Mouse (Mus musculus): ENCODE measurements around the gene Cntrob. TPM values are rescaled to one million over a fixed set of nuclear protein-coding genes. Genes with fewer than 3 reads are reported as not detected.

The Cntrob gene
- 1 to 10 TPM; 3.6 to 4.1 TPM for total RNA-seq (2021)
- long read RNA-seq, experiment 1, partial matches to known transcripts, result 2 of 6 reads
- long read RNA-seq, experiment 1, other reads (novel, unspliced or antisense), result 2 of 6 reads
- long read RNA-seq, experiment 2, partial matches to known transcripts, result 3 of 10 reads
- long read RNA-seq, experiment 2, other reads (novel, unspliced or antisense), result 5 of 10 reads

DNA sequence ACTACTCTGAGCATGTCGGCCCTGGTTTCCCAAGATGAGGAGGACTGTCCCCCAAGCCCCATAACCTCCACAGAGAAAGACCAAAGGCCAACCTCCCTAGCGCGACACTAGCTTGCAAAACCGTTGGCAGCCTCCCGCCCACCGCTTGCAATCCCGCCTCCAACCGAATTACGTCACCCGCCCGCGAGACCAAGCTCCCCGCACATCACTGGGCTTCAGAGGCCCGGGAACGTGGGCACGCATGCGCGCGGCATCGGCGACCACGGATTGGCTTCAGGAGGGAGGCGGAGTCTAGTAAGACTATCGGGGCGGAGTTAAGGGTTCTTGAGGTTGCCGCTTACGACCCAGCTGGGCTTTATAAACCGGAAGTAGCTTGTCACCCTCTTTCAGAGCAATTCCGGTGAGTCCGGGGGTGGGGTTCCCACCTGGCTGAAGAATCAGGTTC, at the start of gene Cntrob, which contains the start of gene Trappc1:
Cntrob (minus strand) TSS at position 109 of the 445 bp plus-strand sequence.
Trappc1 (plus strand) TSS at position 314 of the 445 bp plus-strand sequence.
- DNase-seq (ENCODE audit: low spot score in 2 of 2), result peak; percentile 96 to 97

DNA sequence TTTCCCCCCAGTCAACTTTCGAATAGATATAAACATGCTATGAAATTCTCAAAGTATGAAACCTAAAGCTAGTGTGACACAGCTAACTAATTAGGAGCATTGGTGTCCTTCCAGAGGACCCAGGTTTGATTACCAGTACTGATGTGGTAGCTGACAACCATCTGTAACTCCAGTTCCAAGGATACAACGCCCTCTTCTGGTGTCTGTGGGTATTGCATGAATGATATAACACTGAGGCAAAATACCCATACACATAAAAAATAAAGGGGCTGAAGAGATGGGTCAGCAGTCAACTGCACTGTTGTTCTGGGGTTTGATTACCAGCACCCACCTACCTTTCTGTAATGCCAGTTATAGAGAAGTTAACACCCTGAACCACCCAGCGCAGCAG, 49.2 kb upstream of the Cntrob start:
- DNase-seq (ENCODE audit: low spot score in 2 of 2), result no peak

DNA sequence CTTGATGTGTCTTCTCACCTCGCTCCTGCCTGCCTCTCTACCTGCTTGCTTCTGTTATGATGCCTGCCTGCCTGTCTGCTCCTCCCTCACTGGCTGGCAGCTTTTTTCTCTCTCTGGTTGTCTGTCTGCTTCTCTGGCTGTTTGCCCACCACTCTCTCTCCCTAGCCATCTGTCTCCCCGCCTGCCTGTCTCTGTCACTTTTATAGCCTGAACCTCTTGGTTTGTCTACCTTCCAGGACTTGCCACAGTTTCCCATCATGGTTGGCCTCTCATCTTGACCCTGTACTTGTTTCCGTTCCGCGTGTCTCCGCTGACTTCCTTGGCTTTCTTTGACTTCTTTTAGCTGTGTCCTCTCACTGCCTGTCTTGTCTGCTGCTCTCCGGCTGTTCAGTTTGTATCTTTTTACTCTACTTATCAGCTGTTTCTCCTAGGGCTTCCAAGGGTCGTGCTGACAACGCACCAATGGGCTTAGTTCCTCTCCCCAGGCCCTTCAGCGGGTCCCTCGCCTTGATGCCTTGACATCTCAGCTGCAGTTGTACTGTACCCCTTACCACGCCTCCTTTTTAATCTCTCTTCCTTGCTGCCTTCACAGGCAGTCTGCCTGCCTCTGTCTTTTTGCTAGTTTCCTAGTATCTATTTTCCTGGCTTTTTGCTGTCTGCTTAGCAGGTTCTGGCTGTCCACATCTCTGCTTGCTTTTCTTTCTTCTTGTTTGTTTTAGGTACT, 48.6 kb upstream of the Cntrob start:
- no peak for DNase-seq (ENCODE audit: low spot score in 2 of 2)

- DNase-seq (ENCODE audit: low spot score in 2 of 2), result no peak
Observed at GRCm38 (mm10) chr11:69371601-69372000, 48.0 kb upstream of the Cntrob start.

- no peak for DNase-seq (ENCODE audit: low spot score in 2 of 2)
Observed at GRCm38 (mm10) chr11:69370817-69371215, 47.2 kb upstream of the Cntrob start.

DNA sequence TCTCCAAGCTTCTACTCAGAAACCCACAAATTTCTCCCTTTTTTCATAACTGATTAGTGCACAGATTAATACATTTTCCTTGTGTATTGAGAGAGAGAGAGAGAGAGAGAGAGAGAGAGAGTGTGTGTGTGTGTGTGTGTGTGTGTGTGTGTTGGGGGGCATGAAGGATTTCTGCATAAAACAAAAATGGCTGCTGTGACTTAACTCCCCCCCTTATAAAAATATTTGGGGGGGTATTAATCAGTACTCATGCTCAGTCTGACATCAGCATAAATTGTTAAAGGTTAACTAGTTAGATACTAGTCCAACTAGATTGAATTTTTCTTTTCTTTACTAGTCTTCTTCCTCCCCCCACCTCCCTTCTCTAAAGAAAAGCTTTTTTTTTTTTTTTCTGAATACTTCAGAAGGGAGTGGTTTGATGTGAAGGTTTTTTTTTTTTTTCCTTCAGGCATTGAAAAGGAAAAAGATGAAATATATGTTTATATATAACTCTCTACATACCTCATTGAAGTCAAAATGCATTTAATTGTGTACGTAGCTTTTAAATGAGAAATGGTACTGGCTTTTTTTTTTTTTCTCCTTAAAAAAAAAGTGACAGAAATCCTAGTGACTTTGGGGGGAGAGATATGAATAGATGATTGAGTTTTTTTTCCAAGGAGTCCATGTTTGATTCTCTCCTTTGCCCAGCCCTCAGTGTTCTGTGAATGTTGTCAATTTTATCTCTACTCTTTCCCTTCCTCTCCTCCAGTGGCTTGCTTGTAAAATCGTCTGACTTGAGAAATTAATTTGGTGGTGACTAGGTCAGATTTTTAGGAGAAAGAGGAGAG, 46.6 kb upstream of the Cntrob start:
- no peak for DNase-seq (ENCODE audit: low spot score in 2 of 2)

DNA sequence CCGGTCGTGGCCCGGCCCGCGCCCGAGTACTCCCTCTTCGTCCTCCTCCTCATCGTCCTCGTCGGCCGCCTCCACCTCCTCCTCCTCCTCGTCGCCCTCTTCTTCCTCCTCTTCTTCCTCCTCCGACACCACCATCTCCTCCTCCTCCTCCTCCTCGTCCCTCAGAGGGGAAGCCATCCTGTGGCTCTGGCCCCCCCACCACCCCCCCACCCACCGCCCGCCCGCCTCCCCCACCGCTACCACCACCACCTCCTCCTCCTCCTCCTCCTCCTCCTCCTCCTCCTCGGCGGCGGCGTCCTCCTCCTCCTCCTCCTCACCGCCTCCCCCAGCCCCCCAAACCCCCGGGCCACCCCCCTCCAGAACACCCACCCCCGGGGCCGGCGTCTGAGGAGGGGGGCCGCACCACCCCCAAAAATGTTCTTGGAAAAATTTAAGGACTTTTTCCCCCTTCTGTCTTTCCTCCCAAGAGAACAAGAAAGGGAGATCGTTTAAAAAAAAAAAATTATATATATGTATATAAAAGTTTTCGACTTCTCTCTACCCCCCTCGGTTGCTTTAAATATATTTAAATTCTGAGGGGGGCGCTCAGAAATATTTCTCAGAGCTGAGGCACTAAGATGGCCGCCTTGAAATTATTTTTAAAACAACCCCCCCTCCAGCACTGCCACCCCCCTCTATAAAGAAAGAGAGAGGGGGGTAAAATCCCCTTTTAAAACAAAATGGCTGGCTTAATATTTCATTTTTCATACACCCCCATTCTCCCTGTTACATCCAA, 45.8 kb upstream of the Cntrob start, which contains the start of gene Chd3:
Chd3 (minus strand) TSS at position 192 of the 775 bp plus-strand sequence.
- DNase-seq (ENCODE audit: low spot score in 2 of 2), result no peak

- peak; percentile 56 to 62 for DNase-seq (ENCODE audit: low spot score in 2 of 2)
Observed at GRCm38 (mm10) chr11:69368356-69369214, 45.0 kb upstream of the Cntrob start.

DNA sequence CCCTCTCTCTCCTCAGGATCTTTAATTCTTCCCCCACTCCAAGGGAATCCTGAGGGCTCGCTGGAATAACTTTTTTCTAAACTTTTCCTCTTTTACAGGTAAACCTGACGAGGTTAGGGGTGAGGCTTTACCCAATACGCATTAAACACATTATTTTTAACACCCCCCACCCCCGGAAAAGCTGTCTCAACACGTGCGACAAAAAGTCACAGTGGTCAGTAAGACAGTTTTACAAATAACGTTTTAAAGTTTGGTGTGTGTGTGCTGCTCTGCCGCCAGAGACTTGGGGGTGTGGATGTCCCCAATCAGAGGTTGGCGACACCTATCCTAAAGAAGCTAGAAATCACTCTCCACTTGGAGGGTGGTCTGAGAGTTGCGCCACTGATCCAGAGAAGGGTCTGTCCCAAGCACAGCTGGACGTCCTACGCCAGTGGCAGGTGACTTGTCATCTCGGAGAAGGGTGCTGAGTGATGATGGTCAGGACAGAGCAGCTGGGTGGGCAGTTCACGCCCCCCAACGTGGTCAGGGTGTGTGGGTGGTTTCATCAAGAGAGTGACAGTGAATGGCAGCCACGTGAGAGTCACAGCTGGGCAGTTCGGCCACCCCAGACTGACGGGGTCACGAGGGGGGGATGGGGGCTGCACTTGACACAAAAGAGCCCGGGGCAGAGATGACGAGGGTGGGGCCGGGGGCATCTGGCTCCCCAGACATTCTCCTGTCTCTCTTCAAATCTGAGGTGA, 44.2 kb upstream of the Cntrob start:
- DNase-seq (ENCODE audit: low spot score in 2 of 2), result peak; percentile 27 to 51

DNA sequence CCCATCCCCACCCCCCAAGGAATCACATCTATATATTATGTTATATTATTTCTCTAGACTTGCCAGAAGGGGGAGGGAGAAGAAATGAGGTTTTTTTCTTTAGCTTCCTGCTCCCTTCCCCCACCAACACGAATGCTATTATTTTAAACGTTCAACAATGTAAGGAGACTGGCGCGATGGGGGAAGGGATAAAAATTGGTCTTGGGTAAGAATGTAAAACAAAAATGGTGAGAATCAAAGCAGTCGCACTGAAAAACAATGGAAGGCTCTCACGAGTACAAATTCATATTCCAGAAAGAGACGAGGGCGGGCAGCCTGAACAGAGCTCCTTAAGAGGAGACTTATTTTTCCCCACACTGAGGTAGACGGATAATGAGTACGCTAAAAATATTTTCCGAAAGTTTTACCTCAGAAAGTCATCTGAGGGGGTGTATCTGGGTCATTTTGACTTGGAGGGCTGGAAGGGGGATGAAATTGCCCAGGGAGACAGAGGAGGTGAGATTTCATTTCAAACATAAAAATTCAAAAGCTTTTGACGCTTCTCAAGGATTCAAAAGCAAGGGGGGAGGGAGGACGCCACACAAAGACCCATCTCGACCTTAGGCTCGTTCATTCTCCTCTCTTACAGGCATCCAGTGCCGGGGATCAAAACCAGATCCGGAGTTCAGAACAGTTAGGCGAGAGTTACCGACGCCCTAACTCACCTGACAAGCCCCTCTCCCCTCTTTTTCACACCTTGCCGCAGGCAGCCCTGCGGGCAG, 43.5 kb upstream of the Cntrob start:
- DNase-seq (ENCODE audit: low spot score in 2 of 2), result peak; percentile 29 to 35

DNA sequence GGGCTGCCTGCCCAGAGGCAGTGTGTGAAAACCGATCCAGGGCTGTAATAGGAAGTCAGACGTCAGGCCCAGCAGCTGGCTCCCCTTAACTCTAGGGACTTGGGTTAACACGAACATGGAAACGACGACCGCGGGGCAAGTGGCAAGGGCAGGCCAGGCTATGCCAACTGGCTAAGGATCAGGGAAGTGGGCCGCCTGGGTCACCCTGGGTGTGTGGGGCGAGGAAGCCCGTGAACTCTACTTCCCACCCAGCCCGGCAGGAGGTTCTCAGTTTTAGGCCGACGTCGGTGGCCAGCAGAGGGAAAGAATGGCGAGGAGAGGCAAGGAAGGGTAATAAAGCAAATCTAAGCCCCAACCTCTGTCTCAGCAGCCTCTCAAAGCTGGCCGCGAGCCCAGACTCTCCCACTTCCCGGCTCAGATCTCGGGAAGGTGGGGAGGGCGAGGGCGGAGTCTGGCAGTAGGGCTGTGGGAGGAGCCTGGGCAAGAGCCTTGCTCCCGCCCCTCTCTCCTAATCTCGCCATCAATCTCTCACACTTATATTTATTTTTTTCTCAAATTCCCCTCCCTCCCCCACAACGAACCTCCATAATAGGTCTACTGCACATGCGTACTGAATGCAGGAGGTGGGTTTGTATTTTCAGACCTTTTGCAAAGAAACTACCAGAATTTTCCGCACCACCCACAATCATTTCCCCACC, 42.7 kb upstream of the Cntrob start:
- DNase-seq (ENCODE audit: low spot score in 2 of 2), result peak; percentile 92

DNA sequence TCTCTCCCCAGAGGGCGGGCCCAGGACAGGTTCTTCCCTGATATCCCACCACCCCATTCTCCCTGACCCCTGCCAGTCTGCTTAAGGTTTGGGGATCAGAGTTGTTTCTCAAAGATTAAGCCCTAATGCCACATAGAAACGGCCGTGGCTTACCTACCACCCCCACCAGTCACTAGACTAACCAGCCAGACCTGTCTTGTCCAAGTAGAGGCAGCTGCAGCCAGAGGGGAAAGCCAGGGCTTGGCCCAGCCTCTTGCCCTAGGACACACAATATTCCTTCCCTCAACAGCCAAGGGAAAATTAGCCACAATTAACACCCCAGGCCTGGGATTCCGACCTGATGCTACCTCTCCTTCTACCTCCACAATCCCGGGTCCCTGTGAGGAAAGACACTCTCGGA, 42.1 kb upstream of the Cntrob start:
- DNase-seq (ENCODE audit: low spot score in 2 of 2), result no peak

- DNase-seq (ENCODE audit: low spot score in 2 of 2), result peak; percentile 91 to 94
Observed at GRCm38 (mm10) chr11:69364910-69365309, 41.3 kb upstream of the Cntrob start.

- no peak for DNase-seq (ENCODE audit: low spot score in 2 of 2)
Observed at GRCm38 (mm10) chr11:69364376-69364775, 40.8 kb upstream of the Cntrob start.

- no peak for DNase-seq (ENCODE audit: low spot score in 2 of 2)
Observed at GRCm38 (mm10) chr11:69362479-69362878, 38.9 kb upstream of the Cntrob start.

DNA sequence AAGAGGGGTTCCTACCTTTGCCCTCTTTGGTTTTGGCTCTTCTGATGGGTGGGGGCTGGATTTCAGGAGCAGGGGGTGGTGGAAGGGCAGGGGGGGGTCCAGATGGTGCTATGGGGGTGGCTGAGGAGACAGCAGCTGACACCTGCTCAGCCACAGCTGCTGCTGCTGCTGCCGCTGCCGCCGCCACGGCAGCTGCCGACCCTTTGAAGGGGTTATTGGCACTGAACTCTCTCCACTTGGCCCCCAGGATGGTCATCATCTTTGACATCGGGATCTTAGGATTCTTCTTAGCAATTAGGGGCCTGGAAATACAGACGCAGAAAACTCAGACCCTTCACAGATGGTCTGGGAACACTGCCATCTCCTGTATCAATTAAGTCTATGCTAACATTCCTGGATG, 38.4 kb upstream of the Cntrob start:
- no peak for DNase-seq (ENCODE audit: low spot score in 2 of 2)

DNA sequence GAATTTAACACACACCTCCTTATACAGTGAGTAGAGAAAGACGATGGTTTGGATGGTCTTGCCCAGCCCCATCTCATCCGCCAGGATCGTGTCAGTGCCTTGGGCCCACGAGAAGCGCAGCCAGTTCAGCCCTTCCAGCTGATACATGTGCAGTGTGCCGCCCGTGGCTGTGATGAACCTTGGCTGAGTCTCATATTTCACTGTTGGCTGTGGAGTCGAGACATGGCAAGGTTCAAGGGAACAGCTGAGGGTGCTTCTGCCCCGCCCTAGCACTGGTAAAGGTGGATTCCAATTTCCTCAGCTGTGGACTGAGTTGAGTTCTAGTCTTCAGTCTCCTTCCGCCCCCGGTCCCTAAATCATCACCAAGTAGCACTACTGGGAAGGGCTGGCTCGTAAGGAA, 34.1 kb upstream of the Cntrob start:
- no peak for DNase-seq (ENCODE audit: low spot score in 2 of 2)

DNA sequence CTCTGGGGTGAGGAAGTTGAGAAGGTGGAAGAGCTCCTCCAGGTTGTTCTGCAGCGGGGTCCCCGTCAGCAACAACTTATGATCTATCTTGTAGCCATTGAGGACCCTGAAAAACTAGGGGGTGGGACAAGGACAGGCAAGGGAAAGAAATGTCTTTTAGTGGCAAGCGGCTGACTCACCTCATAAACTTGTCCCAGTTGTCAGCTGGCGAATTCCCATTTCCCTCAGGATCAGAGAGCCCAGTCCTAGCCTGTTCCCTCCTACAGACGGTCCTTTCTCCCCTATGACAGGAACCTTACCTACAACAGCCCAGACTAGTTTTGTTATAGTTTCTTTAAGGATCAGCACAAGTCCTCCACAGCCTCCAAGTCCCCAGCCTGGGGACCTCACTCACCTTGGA, 33.0 kb upstream of the Cntrob start:
- DNase-seq (ENCODE audit: low spot score in 2 of 2), result no peak
